Mouse (Mus musculus) induced T-regulatory cell, adult 2 months (primary cell): ENCODE results near the gene Akap6.
"Not testable (repeated sequence)": the region's sequence is repeated elsewhere in the genome, so short reads cannot be mapped to it uniquely, and the experiment has no call there.

Source experiments
- DNase-seq: peaks from one replicate; pipeline ENCODE4 v3.0.0-alpha.2; 2012; ENCODE audit warnings: low read depth

Gene Akap6

DNA sequence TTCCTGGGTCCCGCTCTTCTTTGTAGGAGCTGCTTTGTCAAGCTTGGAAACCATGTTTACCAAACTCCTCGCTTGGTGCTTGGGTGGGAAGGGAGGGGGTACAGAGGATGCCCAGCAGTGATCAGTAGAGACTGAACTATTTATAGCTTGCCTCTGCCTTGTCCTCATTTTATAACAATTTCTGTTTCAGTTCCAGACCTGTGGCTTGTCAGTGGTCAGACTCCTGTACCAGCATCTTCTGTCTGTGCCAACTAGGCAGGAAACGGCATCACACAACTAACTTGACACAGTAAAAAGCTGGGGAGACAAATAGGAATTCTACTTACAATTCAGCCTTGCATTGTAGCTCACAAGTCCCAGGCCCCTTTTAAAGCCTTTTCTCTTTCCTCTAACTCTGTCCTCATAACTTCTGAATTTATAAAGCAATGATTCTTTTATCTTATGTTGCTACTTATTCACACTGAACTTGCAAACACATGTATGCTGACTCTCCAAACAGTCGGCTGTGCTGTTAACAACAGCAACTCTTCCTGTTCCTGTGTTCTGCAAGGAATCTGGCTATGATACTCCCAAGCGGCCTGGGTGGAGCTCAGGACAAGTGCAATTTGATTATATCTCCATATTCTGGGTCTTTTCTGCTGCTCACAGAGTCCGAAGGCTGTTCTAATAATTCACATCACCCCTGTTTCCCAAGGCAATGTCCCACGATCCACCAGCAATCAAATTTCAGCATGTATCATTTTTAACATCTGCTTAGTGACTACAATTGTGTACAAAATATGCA is 12.9 kb downstream of the Akap6 start:
- no peak for DNase-seq

DNA sequence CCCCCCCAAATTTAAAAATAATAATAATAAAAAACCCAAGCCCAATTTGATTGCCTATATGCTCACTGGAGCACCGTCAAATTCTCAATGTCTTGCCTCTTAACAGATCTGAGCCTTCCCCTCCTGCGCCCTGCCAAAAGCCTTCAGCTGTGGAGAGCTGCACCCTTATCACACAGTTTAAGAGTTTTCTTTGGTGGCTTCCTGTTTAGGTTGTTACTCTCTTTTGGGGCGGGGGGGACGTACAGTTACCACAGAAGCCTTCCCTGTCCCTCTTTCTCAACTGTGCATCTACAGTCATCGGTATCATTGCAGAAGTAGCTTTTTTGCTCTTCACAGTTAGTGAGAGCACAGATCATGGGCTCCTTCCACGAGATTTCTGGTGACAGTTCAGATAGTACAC is 19.2 kb downstream of the Akap6 start:
- no peak for DNase-seq

DNA sequence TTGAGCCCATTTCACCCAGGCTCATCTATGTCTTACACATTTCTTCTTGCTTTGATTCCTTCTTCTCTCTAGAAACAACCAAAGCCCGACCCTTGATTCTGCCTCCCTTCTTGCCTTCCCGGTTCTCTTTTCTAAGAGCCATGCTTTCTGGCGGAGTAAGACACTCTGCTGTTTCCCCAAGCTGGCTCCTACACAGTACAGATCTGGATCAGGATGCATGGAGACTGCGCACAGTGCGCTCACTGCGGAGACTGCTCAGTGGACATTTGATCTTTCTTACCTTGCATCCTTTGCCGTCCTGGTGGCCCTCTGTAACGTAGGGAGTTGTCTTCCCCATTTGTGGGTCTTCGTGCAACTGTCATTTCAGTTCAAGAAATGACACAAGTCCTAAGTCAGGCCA is 20.0 kb downstream of the Akap6 start:
- no peak for DNase-seq

DNA sequence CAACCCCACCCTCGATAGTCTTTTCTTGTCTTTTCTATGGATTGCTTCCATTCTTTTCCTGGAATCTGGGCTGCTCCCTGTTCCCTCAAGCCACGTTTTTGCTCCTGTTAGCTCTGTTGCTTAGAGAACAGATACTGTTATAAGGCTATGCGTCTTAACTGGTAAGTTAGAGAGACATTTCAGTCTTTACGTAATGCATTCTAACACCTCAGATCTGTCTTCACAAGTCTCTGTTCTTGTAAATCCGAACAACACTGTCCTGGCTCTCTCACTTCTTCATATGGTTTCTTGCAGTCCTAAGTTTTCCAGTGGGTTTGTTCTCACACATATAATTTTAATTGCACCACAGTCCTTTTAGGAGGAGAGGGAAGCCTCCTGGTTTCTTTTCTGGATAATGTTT is 20.5 kb downstream of the Akap6 start:
- no peak for DNase-seq

DNA sequence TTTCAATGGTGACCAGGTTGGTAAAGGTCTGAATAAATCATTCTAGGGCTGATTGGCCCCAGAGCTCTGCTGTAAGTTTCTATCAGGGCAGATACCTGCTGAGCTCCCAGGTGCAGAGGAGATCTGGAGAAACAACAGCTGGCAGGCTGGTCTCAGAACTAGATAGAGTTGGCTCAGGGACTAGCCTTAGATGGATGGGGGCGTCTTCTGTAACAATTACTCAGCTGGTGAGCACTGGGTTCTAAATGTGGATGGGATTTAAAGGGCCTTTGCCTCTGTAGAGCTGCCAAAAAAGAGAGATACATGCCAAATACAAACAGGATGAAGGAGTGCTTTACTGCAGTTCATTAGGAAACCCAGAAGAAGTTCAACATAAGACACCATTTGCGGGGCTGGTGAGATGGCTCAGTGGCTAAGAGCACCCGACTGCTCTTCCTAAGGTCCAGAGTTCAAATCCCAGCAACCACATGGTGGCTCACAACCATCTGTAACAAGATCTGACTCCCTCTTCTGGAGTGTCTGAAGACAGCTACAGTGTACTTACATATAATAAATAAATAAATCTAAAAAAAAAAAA is 24.9 kb downstream of the Akap6 start:
- DNase-seq = not testable (repeated sequence)

DNA sequence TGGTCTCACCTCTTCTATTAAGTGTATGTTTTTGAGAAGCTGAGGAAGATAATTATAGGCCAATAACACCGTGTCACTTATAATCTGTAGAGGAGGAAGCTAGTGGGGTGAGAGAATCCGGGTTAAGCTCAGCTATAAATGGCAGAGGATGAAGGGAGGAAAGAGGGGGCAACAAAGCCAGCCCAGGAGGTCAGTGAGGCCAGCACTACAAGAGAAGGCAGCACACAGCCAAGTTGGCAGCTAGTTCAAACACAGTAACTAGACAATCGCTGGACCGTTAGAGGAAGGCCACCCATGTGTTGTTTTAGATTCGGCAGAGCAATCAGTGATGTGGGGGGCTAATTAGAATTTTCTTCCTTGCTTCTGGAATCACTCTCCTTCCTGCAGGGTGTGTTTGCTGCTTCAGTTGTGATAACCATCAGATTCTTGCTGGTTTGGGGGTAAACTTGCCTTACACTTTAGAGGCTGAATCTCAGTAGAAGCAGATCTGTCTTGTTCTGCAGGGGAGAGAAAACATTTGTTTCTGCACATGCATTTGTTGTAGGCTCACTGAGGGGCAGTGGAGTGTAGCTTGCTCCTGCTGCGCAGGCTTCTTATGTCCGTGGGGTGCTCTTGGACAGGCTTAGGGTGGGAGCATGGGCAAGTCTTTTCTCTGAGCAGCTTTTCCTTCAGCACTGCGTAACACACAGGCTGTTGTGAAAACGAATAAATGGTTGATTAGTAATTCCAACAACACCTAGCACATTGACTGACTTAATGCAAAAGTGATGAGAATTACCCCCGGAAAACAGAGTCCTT is 27.4 kb downstream of the Akap6 start:
- DNase-seq = no peak

DNA sequence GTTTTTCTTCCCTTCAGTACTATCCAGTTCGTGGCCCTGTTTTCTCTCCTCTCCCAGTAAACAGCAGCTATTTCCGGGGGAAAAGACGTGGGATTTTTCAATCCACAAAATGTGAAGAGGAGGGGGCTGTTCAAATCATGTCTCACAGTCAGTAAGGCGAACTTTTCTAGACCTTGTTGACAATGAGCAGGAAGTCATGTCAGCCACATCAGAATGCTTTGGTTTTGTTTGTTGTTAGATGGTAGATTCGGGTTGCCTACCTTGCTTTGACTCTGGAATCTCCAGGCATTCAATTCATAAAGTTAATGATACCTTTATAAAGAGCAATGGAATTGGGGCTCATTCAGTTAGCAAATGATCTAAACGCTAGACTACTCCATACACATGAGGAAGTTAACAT is 30.2 kb downstream of the Akap6 start:
- DNase-seq = peak; percentile 18

DNA sequence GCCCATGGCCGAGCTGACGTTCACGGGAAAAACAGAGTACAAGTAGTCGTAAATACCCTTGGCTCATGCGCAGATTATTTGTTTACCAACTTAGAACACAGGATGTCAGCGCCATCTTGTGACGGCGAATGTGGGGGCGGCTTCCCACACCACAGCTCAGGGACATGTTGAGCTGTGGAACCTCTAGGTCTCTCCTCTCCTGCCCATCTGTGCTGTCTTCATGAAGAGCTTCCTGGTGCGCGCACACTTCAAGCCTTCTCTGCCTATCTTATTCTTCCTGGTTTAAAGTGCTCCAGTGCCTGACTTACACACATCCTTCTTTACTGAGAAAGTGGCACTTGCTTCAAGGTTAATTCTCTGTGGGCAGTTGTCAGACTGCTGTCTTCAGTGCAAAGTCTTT is 36.0 kb downstream of the Akap6 start:
- DNase-seq = peak; percentile 51

DNA sequence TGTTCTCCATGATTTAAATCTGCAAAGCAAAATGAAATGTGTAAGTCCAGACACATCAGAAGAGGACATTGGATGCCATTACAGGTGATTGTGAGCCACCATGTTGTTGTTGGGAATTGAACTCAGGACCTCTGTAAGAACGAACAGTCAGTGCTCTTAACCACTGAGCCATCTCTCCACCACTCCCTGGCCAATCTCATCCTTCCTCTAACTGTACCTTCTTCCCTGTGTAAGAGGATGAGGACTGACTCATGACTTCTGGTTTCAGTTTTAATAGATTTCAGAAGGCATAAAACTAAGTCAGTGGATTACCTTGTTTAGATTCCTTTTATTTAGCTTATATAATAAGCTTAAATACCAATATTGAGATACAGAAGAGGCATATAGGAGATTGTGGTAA is 38.0 kb downstream of the Akap6 start:
- no peak for DNase-seq

DNA sequence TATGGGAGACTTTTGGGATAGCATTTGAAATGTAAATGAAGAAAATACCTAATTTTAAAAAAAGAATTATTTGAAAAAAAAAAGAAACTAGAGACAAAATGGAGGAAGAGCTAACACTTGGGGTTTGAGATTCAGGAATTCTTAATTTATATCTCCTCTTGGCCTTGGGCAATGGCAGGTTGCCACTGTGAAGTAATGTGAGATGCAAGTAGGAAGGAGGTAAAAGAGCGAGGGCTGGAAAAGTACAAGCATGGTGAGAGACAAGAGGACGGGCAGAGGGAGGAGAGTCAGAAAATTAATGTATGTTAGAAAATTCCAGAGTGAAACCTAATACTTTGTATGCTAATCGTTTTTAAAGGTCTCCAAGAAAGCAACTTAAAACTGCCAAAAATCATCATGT is 40.1 kb downstream of the Akap6 start:
- no peak for DNase-seq

DNA sequence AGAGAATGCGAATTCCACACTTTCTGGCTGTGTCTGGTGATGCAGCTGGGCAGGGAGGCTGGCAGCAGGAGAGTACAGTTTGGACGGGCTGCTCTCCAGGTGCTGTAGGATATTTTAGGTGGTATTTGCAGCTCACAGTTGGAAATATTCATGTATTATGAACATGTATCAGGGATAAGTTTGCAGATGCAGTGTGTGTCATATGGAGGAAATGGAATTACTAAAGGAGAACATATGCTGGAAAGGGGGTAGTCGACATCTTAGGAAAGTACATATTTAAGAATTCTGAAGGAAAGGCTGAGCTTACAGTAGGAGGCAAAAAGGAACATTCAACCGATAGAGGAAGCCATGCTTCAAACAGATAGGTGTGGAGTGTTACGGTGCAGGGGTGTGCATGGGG is 42.6 kb downstream of the Akap6 start:
- no peak for DNase-seq

DNA sequence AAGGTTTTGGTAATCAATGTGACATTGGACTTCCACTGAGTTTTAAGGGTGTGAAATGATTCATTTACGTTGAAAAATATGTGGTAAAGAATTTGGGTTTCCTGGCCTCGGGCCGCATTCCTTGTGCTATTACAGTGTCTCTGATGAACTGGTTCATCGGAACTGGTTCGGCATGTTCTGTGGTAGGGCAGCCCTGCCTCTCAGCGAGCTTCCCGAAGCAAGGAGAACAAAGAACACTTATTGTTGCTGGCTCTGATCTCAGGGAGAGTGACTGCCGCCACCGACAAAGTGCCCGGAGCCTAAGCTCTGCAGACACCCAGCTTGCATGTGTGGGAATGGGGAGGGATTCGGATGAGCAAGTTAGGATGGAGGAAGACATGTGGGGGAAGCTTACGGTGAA is 50.8 kb downstream of the Akap6 start:
- no peak for DNase-seq

DNA sequence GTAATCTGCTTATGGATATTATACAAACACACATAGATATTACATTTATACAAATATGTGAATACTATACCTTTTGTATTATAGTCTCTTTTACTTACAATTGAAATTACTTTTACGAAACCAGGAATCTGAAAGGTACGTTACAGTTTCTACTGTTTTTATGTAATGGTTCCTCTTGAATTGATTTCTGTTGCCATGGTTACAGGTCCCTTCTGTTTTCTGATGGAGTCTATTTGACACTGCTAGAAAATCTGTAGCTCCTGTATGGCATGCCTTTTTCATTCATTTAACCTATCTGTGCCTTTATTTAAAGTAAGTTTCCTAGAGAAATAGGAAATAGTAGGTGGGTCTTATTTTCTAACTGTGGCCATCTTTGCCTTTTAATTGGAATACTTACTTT is 56.5 kb downstream of the Akap6 start:
- DNase-seq = no peak

DNA sequence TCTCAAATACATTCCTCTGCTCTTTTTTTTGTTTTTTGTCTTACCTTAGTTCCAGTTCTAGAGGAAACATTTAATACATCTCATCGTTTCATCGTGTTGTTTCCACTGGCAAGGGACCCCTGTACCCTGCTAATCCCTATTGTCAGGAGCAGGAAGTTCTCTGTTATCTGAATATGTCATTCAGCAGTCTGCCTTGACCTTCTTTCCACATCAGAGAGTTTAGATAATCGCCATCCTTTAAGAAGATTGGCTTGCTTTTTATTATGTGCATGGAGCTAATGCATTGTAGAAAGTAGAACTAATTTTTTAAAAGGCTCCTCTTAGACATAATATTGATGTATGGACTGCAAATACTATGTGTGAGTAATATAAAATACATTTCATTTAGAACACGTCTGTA is 58.7 kb downstream of the Akap6 start:
- DNase-seq = no peak

DNA sequence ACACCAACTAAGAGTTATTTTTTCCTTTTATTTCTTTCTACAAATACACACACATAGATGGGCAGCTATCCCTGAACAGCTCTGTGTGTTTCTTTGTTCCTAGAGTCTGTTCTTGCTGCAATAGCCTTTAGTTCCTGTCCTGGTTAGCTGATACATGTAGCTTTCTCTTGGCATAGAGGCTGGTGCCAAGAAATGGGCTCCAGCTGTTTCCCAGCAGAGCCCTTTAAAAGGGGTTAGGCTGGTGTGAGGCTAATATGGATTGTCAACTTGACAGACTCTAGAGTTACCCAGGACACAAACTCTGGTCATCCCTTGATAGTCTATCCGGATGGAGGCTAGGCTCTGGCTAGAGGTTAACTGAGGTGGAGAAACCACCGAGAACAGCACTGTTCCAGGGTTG is 64.9 kb downstream of the Akap6 start:
- DNase-seq = no peak

DNA sequence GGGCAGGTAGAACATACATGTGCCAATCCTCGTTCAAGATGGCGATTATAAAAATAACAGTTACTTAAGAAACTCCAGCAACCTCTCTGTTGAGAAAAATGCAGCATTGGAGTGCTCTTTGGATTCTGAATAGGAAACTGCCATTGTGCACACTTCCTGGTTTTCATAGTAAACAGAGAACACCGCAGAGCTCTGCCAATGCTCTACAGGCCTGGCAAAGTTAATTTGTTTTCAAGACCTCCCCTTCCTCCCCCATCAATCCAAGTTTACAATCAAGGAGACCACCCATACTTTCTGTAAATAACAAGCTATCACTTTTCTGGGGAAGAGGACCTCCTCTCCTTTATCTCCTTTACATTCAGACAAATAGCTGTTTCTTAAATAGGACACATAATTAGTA is 65.6 kb downstream of the Akap6 start:
- DNase-seq = no peak

DNA sequence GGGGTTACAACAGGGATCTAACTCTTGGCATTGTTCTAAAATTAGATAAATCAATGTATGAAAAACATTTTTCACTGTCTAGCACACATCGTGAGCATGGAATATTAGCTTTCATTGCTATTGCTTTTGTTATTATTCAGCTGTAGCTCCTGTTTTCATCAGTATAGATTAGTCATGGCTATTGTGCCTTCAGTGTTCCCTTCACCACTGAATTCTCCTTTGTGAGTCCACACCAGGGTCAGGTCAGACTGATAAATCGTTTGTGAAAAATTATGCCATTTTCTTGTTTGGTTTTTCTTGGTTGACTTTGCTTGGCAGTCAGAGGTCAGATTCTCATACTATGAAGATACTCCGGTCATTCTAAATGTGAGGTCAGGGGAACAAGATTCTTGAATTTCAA is 70.4 kb downstream of the Akap6 start:
- no peak for DNase-seq

DNA sequence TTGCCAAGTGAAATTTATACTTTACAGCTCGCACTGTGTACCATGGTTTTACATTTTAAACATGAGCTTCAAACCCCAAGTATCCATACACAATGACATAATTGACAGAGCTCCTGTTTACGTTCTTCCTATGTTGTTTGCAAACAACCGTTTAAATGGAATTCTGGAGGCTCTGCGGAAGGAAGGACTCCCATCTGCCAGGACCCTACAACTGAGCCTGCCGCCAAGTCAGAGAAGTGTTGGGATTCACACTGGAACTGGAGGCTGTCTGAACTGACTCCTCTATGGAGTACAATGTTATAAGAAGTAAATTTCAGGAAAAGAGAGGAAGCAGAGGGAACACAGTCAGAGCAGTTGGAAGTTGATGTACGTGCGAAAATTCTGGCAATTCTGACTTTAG is 72.7 kb downstream of the Akap6 start:
- no peak for DNase-seq

DNA sequence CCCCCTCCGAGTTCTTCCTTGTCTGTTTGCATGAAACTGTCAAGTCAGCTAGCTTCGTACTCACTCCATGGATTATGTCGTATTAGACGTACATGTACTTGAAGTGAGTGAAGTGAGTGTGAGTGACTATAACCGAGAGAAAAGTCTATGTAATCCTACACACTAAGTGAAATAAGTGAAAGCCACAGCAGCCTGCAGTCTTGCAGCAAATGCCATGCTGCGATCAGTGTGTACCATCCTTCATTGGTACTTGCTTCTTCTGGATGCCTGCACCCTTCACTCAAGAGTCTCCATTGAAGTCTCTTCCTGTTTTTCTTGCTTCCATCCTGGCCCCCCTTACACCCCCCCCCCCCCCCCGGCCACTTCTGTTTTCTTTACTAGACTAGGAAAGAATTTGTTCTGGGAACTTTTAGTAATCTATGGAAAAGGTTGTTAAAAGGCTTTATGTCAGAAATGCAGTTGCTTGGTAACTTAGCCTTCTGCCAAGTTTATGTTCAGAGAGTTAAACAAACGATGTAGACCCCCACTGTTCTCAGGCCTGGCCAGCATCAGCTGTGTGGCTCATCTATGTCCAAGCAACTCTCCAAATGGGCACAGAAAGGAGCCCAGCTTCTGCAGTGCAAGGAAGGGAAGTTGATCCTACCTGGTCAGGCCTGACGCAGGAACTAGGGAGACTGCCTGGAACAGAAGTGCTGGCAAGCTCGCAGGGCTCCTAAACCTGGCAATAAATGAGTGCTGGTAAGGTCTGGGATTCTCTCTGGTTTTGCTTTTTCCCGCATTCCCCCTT is 73.5 kb downstream of the Akap6 start:
- DNase-seq = no peak

DNA sequence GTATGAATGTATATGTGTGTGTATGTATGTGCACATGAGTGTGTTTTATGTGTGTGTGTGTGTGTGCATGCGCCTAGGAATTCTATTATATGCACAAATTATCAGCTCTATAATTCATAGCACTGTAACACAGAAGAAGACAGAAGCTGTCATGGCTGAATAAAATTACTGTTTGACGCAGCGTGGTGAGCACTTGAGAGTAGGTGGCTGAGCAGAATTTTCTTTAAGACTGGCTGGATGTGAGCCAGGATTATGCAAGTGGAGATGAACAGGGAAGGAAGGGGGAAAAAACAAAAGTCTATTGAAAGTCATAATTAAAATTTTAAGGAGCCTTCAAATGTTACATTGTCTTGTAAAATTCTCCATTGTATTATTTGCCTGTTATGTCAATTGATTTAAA is 74.7 kb downstream of the Akap6 start:
- DNase-seq = no peak

DNA sequence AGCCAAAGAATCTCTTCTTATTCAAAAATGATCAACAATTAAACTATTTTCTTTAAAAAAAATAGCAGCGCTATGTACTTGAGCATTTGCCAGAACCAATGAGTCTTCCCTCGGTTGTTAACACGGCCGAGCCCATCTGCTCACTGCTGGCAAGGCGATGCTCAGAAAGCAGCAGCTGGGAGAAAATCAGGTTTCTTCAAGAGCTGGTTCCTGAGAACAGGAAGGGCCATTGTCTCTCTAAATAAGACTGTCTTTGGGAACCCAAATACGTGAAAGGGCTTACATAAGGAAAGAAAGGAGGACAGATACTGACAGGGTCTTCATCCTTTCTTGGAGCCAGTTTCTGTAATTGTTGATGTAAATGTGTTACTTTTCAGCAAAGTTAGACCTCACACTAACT is 75.2 kb downstream of the Akap6 start:
- no peak for DNase-seq

DNA sequence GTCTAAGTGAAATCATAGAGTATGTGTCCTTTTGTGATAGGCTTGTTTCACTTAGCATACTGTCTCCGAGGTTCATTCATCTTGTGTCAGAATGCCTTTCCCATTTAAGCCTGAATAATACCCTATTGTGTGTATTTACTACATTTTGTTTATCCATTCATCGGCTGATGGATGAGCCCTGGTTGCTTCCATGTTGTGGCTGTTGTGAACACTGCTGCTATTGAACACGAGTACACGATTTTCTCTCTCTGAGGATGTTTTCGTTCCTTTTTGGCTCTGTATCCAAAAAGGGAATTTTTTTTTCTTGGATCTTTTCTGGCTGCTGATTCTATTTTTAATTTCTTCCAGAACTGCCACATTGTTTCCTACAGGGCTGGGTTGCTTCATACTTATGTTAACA is 81.0 kb downstream of the Akap6 start:
- peak; percentile 8 for DNase-seq

DNA sequence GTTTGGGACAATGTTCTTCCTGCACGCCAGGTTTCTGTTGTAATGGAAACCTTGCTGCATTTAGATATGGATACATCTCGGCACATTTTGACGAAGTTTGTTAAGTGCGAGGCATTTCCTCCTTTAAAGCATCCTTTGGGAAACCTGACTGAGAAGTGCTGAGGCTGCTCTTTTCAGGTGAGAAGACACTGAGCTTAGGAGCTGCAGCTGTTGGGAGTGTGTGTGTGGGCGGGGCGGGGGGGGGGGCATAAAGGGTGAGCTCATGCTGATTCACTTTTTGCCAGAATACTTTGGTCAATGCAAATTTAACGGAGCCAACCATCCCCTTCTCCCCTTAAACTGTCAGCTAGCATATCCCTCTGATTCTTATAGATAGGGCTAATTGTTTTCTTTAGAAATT is 81.9 kb downstream of the Akap6 start:
- no peak for DNase-seq
